Mouse (Mus musculus): ENCODE data around the gene Sgce. TPM values are rescaled to one million over a fixed set of nuclear protein-coding genes. Genes with fewer than 3 reads are reported as not detected.

The Sgce gene
- polyA plus RNA-seq, 1 experiment from 2014 or later: 64.7 TPM

- 0 out of 2 replicates have a peak, but pooled peaks cover 4% of the 10 kb centered on the region for H3K36me3 ChIP-seq
- no peak overlapping the region for H3K4me2 ChIP-seq
- H3K9ac ChIP-seq: no peak overlapping the region
- no peaks in the 10 kb centered on the region for H3K9me3 ChIP-seq
- H3K27me3 ChIP-seq: no peaks in the 10 kb centered on the region
- H3K4me3 ChIP-seq: no peak overlapping the region
- WGBS: 54% methylated on average over 3 of the region's 3 CpGs
- H3K27ac ChIP-seq (replicated peaks): no peak overlapping the region
- no peaks in the 10 kb centered on the region for H3K4me1 ChIP-seq (replicated peaks)
- ATAC-seq (ENCODE audit: low read depth): no peak
Measured at GRCm38 (mm10) chr6:4631464-4631863, 115.5 kb downstream of the Sgce start.

Other genes with a start within 250 kb of the Sgce start
- gene Col1a2, start 242.4 kb downstream of the Sgce start, polyA plus RNA-seq (2015; fragmentation: Nextera tagmentation; extraction: Ambion mirVana): 178 and 187 TPM in 2 replicates
- gene Casd1, start 146.4 kb downstream of the Sgce start, polyA plus RNA-seq (2015; fragmentation: Nextera tagmentation; extraction: Ambion mirVana): 36.7 and 39.9 TPM in 2 replicates
- gene Peg10, start 99 bp upstream of the Sgce start, polyA plus RNA-seq (2015; fragmentation: Nextera tagmentation; extraction: Ambion mirVana): 4.5 and 5.7 TPM in 2 replicates
- 27.2 and 30.2 TPM in 2 replicates for gene Ppp1r9a, start 155.7 kb upstream of the Sgce start, polyA plus RNA-seq (2015; fragmentation: Nextera tagmentation; extraction: Ambion mirVana)